Mouse (Mus musculus): ENCODE measurements around the gene Spock2.

Gene Spock2

GRCm38 (mm10) chr10:60106146-60106530 is at the start of gene Spock2:
Gene Spock2, plus strand, starts transcription at chr10:60106219.
- no peak for DNase-seq (ENCODE audit: low spot score in 2 of 2)

- DNase-seq (ENCODE audit: low spot score in 2 of 2), result no peak
These were observed 43.8 kb upstream of the Spock2 start for GRCm38 (mm10) chr10:60062173-60062572.

GRCm38 (mm10) chr10:60062931-60063330 is 43.1 kb upstream of the Spock2 start:
- DNase-seq (ENCODE audit: low spot score in 2 of 2), result no peak

GRCm38 (mm10) chr10:60066524-60066923 is 39.5 kb upstream of the Spock2 start:
- peak in 1 of 2 experiments; percentile 43 for DNase-seq (ENCODE audit: low spot score in 2 of 2)

GRCm38 (mm10) chr10:60075159-60075558 is 30.9 kb upstream of the Spock2 start:
- DNase-seq (ENCODE audit: low spot score in 2 of 2), result no peak

GRCm38 (mm10) chr10:60077226-60077625 is 28.8 kb upstream of the Spock2 start:
- no peak for DNase-seq (ENCODE audit: low spot score in 2 of 2)

GRCm38 (mm10) chr10:60077736-60078560 is 28.1 kb upstream of the Spock2 start:
- DNase-seq (ENCODE audit: low spot score in 2 of 2), result peak in 1 of 2 experiments; percentile 33

GRCm38 (mm10) chr10:60078561-60078917 is 27.5 kb upstream of the Spock2 start:
- peak; percentile 53 to 85 for DNase-seq (ENCODE audit: low spot score in 2 of 2)

GRCm38 (mm10) chr10:60080171-60080570 is 25.8 kb upstream of the Spock2 start:
- DNase-seq (ENCODE audit: low spot score in 2 of 2), result peak; percentile 31 to 39

- peak; percentile 29 to 35 for DNase-seq (ENCODE audit: low spot score in 2 of 2)
These were observed 25.4 kb upstream of the Spock2 start for GRCm38 (mm10) chr10:60080601-60080981.

- DNase-seq (ENCODE audit: low spot score in 2 of 2), result peak; percentile 38 to 41
These were observed 24.8 kb upstream of the Spock2 start for GRCm38 (mm10) chr10:60080982-60081825.

- DNase-seq (ENCODE audit: low spot score in 2 of 2), result no peak
These were observed 24.1 kb upstream of the Spock2 start for GRCm38 (mm10) chr10:60081905-60082304.

- DNase-seq (ENCODE audit: low spot score in 2 of 2), result no peak
These were observed 22.0 kb upstream of the Spock2 start for GRCm38 (mm10) chr10:60084065-60084464.

GRCm38 (mm10) chr10:60092311-60092710 is 13.7 kb upstream of the Spock2 start:
- DNase-seq (ENCODE audit: low spot score in 2 of 2), result no peak

- no peak for DNase-seq (ENCODE audit: low spot score in 2 of 2)
These were observed 12.3 kb upstream of the Spock2 start for GRCm38 (mm10) chr10:60093751-60094150.

GRCm38 (mm10) chr10:60095558-60095957 is 10.5 kb upstream of the Spock2 start:
- DNase-seq (ENCODE audit: low spot score in 2 of 2), result no peak

- no peak for DNase-seq (ENCODE audit: low spot score in 2 of 2)
These were observed 9.7 kb upstream of the Spock2 start for GRCm38 (mm10) chr10:60096302-60096701.

- no peak for DNase-seq (ENCODE audit: low spot score in 2 of 2)
These were observed 8.9 kb upstream of the Spock2 start for GRCm38 (mm10) chr10:60097146-60097545.

GRCm38 (mm10) chr10:60097774-60098173 is 8.2 kb upstream of the Spock2 start:
- DNase-seq (ENCODE audit: low spot score in 2 of 2), result no peak

- DNase-seq (ENCODE audit: low spot score in 2 of 2), result no peak
These were observed 451 bp upstream of the Spock2 start for GRCm38 (mm10) chr10:60105391-60106145.

GRCm38 (mm10) chr10:60106531-60107186 is 640 bp downstream of the Spock2 start:
- DNase-seq (ENCODE audit: low spot score in 2 of 2), result peak; percentile 22 to 53

Data from spleen, postnatal 10 days (tissue).